ENCODE assay signal across 26 mouse cellular contexts in genomic region chr12:46733261-46733660, GRCm38 (mm10).
"Had no signal": no experiment of that assay in that cellular context is flagged by ENCODE, and none has a peak within 500 bp of the region (broad histone marks: within the 10 kb centered on the region; RNA-seq: fewer than 3 reads in every experiment).

No protein-coding gene starts in this region.

- H3K27me3 ChIP-seq: heart, embryonic 13.5 days; heart, embryonic 15.5 days; hindbrain, embryonic 13.5 days; hindbrain, embryonic 15.5 days; kidney, embryonic 15.5 days; limb, embryonic 13.5 days; limb, embryonic 15.5 days; liver, embryonic 13.5 days had no signal

- H3K9me3 ChIP-seq: heart, embryonic 13.5 days; heart, embryonic 15.5 days; hindbrain, embryonic 13.5 days; hindbrain, embryonic 15.5 days; kidney, embryonic 15.5 days; limb, embryonic 13.5 days; limb, embryonic 15.5 days; liver, embryonic 13.5 days had no signal

- H3K36me3 ChIP-seq: heart, embryonic 13.5 days; heart, embryonic 15.5 days; hindbrain, embryonic 13.5 days; hindbrain, embryonic 15.5 days; kidney, embryonic 15.5 days; limb, embryonic 13.5 days; limb, embryonic 15.5 days; liver, embryonic 13.5 days had no signal

- ATAC-seq: hindbrain, postnatal 0 days; intestine, embryonic 16.5 days had no signal

- H3K9ac ChIP-seq: heart, embryonic 13.5 days; heart, embryonic 15.5 days; hindbrain, embryonic 13.5 days; hindbrain, embryonic 15.5 days; kidney, embryonic 15.5 days; limb, embryonic 13.5 days; limb, embryonic 15.5 days; liver, embryonic 13.5 days had no signal

- H3K4me2 ChIP-seq: heart, embryonic 11.5 days; heart, embryonic 13.5 days; heart, embryonic 15.5 days; hindbrain, embryonic 13.5 days; hindbrain, embryonic 15.5 days; kidney, embryonic 15.5 days; limb, embryonic 13.5 days; limb, embryonic 15.5 days; liver, embryonic 13.5 days had no signal

- H3K27ac ChIP-seq: heart, adult 2 months; heart, embryonic 13.5 days; heart, embryonic 15.5 days; hindbrain, embryonic 13.5 days; hindbrain, embryonic 15.5 days; hindbrain, postnatal 0 days; kidney, embryonic 15.5 days; kidney, postnatal 0 days; limb, embryonic 13.5 days; limb, embryonic 15.5 days; liver, embryonic 13.5 days had no signal

- H3K4me1 ChIP-seq: heart, embryonic 13.5 days; heart, embryonic 15.5 days; hindbrain, embryonic 15.5 days; kidney, embryonic 15.5 days; limb, embryonic 13.5 days; limb, embryonic 15.5 days; liver, embryonic 13.5 days had no signal

- DNase-seq: gastrocnemius, postnatal 14 days; gastrocnemius, postnatal 36 days; heart, adult 11 months; heart, adult 2 months; heart, postnatal 14 days; heart, postnatal 36 days; kidney, adult 11 months; kidney, adult 2 months; kidney, adult 9 months; kidney, postnatal 25 days; kidney, postnatal 4 days; layer of hippocampus, adult 9-11 months; layer of hippocampus, postnatal 36 days; left cerebral cortex, postnatal 4 days; liver, embryonic 13.5 days had no signal

- H3K4me3 ChIP-seq: heart, adult 2 months; heart, embryonic 13.5 days; heart, embryonic 15.5 days; hindbrain, embryonic 13.5 days; hindbrain, embryonic 15.5 days; kidney, embryonic 15.5 days; limb, embryonic 13.5 days; limb, embryonic 15.5 days; liver, embryonic 13.5 days had no signal
